Mouse (Mus musculus) stomach, embryonic 16.5 days (tissue): Measurements from ENCODE around the gene Akr7a5. TPM values are rescaled to one million over a fixed set of nuclear protein-coding genes. Genes with fewer than 3 reads are reported as not detected.

Experiments
- ATAC-seq: fragments of 200-750 bp; cut with Nextera tagmentation; 2 replicates; pipeline ENCODE4 v1.8.0; 2017; ENCODE audit warnings: moderate number of reproducible peaks, moderate TSS enrichment; ENCODE audit not compliant: insufficient read depth, low FRiP score
- H3K27ac ChIP-seq: fragments of 300-500 bp; sonication (generic); 2 replicates; pipeline ENCODE4 v1.5.1; 2014; ENCODE audit warnings: low read length
- H3K27me3 ChIP-seq: fragments of 300-500 bp; sonication (generic); 2 replicates; pipeline ENCODE4 v1.6.1; 2014; ENCODE audit warnings: low read length, control low read depth, mixed read lengths; ENCODE audit not compliant: control insufficient read depth, insufficient read depth
- H3K36me3 ChIP-seq: fragments of 300-500 bp; sonication (generic); 2 replicates; pipeline ENCODE4 v1.6.1; 2014; ENCODE audit warnings: low read length; ENCODE audit not compliant: control insufficient read depth, insufficient read depth
- H3K4me1 ChIP-seq: fragments of 300-500 bp; sonication (generic); 2 replicates; pipeline ENCODE4 v1.6.1; 2014; ENCODE audit warnings: low read length, control low read depth, mixed read lengths; ENCODE audit not compliant: control insufficient read depth, insufficient read depth
- H3K4me2 ChIP-seq: fragments of 300-500 bp; sonication (generic); 2 replicates; pipeline ENCODE4 v1.6.1; 2014; ENCODE audit warnings: low read depth, low read length, mixed read lengths
- H3K4me3 ChIP-seq: fragments of 300-500 bp; sonication (generic); replicated peaks from 2 replicates; pipeline ENCODE4 v1.5.1; 2014; ENCODE audit warnings: mild to moderate bottlenecking, low read length
- H3K9ac ChIP-seq: fragments of 300-500 bp; sonication (generic); 2 replicates; pipeline ENCODE4 v1.6.1; 2014; ENCODE audit warnings: low read length
- H3K9me3 ChIP-seq: fragments of 300-500 bp; sonication (generic); replicated peaks from 2 replicates; pipeline ENCODE4 v1.6.1; 2016; ENCODE audit warnings: low read length, control low read depth; ENCODE audit not compliant: control insufficient read depth
- WGBS: fragments of 180-500 bp; shearing (Covaris S2); extraction: QIAGEN DNeasy Blood & Tissue Kit; methylation state at CpG from one replicate; pipeline ENCODE4 v1.1.7; 2014; 5-methylcytosine and 5-hydroxymethylcytosine counted together
- polyA plus RNA-seq: library from polyadenylated mRNA; unstranded; fragments of >200 nt; fragmentation: Nextera tagmentation; extraction: Ambion mirVana; gene quantifications from 2 replicates; pipeline ENCODE4 v1.2.1, GENCODE M21; 2015

The Akr7a5 gene
- polyA plus RNA-seq: 105 TPM in 2 replicates

DNA sequence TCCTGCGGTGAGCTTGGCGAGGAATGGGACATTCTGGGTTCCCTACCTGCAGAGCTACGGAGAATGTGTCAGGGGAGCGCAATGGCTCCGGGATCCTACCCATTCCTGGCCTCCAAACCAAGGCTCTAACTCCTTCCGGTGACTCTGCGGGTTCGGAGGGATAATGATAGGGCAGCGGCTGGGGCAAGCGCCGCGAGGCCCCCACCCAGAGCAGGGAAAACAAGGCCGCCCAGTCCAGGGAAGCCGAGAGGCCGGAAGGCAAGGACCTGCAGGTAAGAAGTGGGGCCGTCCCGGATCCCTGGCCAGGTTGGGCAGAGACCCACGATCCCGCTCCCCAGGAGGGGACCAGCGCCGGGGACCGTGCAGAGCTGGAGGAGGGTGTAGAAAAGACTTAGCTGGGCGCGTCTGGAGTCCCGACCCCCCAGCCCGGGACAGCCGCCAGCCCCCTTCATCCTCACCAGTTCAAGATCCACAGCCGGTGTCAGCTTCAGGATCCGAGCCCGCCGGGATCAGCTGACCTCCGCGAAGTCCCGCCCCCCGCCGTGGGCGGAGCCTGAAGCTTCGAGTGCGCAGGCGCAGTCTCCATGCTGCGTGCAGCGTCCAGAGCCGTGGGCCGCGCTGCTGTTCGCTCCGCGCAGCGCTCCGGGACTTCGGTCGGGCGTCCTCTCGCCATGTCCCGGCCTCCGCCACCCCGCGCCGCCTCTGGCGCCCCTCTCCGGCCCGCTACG, at the start of gene Akr7a5, which contains the start of gene Pqlc2:
Gene Akr7a5 (plus strand): TSS at position 574 of the 728 bp plus-strand sequence.
Gene Pqlc2 (minus strand): TSS at position 538 of the 728 bp plus-strand sequence.
- Histone ChIP-seq H3K4me3 (peak within 1 kb of the TSS; percentile 95), H3K4me2 (peak within 1 kb of the TSS; percentile 92), H3K9ac (peak within 1 kb of the TSS; percentile 96), H3K27me3 (no peaks in the 10 kb centered on the region), H3K4me1 (peaks cover 17% of the 10 kb centered on the region), H3K27ac (peak within 1 kb of the TSS; percentile 83), H3K9me3 (no peaks in the 10 kb centered on the region), H3K36me3 (no peaks in the 10 kb centered on the region)
- peak; percentile 91 for ATAC-seq
- under 1% methylated on average over 63 of the region's 63 CpGs for WGBS

DNA sequence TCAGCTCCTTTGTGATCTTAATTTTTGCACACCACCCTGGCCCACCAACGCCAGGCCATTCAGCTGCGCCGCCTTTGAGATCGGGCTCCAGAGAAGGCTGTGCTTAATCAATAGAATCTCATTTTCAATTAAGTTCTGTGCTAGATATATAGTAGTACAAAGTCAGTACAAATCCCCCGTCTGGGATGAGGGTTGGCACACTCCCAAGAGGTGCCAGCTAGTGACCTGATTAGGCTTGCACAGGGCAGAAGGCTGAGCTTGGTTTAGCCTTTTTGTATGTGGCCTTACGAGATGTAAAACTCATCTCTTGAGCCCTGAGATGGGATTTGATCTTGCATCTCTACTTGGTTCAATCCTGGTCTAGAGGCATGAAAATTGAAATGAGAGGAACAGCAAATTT, 47.6 kb upstream of the Akr7a5 start:
- no peak overlapping the region for H3K27ac ChIP-seq
- WGBS: 92% methylated on average over 6 of the region's 6 CpGs
- no peak overlapping the region for H3K9ac ChIP-seq
- no peak for ATAC-seq
- no peaks in the 10 kb centered on the region for H3K9me3 ChIP-seq
- peaks cover 8% of the 10 kb centered on the region; the same call in 1 of the 2 replicates for H3K4me1 ChIP-seq
- H3K36me3 ChIP-seq: peaks cover 16% of the 10 kb centered on the region
- no peak overlapping the region for H3K4me2 ChIP-seq
- H3K4me3 ChIP-seq: no peak overlapping the region
- H3K27me3 ChIP-seq: no peaks in the 10 kb centered on the region

DNA sequence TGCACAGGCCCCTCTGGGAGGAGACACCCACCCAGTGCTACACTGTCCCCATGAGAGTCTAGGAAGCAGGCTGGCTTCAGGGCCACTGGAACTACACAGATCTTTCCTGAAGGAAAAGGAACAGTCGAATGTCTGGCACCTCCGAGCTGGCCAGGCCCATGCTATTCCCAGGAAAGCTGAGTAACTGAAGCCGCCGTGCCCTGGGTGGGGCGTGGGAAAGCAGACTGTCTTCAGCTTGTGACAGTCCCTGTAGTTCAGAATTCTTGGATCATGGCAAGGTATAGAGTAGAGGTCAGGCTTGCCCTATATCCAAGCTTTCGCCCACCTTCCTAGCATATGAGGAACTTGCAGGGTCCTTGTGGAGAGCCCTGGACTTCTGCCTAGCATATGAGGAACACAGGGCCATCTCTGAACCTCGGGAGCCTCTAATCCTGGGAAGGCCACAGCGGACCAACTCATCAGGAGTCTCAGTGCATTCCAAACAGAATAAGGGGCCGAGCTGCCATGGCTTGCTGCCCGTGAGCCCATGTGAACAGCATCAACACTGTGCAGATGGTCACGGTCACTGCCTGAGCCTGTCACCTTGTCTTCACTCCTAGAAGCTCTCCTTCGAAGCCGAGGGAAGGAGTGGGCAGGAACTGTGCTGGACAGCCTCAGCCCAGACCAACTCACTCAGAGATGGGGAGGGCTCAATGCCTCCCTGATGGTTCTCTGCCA, 44.6 kb upstream of the Akr7a5 start:
- peaks cover 16% of the 10 kb centered on the region for H3K36me3 ChIP-seq
- ATAC-seq: no peak

DNA sequence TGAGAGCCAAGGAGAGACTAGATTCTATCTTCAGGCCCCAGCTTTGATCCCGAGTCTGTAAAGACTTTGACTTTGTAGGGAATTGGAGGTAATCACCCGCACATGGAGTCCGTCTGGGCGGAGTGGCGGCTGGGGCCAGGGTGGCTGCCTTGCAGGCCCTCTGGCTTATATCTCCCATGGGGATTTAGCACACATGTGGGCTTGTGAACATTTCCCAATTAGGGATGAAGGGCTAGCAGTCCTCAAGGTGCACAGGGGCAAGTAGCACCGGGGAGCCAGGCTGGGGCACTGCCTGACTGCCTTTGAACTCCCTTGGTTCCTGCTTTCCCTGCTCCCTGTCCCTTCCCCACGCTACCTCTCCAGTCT, 44.1 kb upstream of the Akr7a5 start:
- no peaks in the 10 kb centered on the region for H3K27me3 ChIP-seq
- 82% methylated on average over 7 of the region's 7 CpGs for WGBS
- H3K4me2 ChIP-seq: no peak overlapping the region
- no peaks in the 10 kb centered on the region for H3K4me1 ChIP-seq
- H3K9ac ChIP-seq: no peak overlapping the region
- no peak overlapping the region for H3K4me3 ChIP-seq
- H3K9me3 ChIP-seq: no peaks in the 10 kb centered on the region
- no peak for ATAC-seq
- H3K36me3 ChIP-seq: peaks cover 16% of the 10 kb centered on the region
- no peak overlapping the region for H3K27ac ChIP-seq

More for the DNA sequence above, 44.6 kb upstream of the Akr7a5 start:
- no peak overlapping the region for H3K27ac ChIP-seq
- no peak overlapping the region for H3K4me2 ChIP-seq
- no peaks in the 10 kb centered on the region for H3K4me1 ChIP-seq
- no peaks in the 10 kb centered on the region for H3K27me3 ChIP-seq
- WGBS: 88% methylated on average over 13 of the region's 13 CpGs
- no peak overlapping the region for H3K4me3 ChIP-seq
- H3K9me3 ChIP-seq: no peaks in the 10 kb centered on the region
- H3K9ac ChIP-seq: no peak overlapping the region

DNA sequence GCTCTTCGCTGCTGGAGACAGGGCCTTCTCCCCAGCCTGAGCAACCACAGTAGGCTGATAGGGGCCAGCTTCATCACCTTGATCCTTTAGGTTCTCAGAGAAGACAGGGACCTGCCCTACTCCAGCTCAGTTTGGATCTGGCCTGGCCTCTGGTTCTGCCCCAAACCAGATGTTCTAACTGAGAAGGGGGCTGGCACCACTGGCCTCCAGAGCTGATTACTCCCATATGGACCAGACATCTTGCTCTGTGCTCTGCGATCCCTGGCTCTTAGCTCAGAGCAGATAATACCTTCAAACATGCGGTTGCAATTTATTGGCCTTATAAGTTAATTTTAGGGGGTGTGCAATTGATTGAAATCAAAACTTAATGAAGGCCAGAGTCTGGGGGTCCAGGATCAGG, 43.2 kb upstream of the Akr7a5 start:
- Histone ChIP-seq H3K9ac (no peak overlapping the region), H3K4me1 (no peaks in the 10 kb centered on the region), H3K4me2 (no peak overlapping the region), H3K36me3 (peaks cover 15% of the 10 kb centered on the region), H3K27me3 (no peaks in the 10 kb centered on the region), H3K4me3 (no peak overlapping the region), H3K9me3 (no peaks in the 10 kb centered on the region), H3K27ac (no peak overlapping the region)
- WGBS: 79% methylated on average over 3 of the region's 3 CpGs
- ATAC-seq: no peak

DNA sequence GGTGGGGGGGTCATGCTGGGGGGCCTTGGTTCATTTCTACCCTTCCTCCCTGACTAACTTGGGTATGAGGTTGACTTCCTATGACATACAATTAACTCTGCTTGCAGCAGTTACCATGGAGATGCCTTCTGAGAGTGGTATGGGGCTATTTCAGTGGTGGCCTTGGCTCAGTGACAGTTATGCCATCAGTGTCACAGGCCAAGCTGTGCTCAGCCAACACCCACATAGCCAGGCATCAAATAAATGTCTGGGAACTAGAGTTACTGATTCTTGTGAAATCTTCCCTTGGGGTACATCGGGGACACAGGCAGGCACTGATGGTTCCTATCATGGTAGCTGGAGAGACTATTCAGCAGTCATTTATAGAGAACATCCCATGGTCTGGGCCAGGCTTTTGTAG, 42.3 kb upstream of the Akr7a5 start:
- Histone ChIP-seq H3K9ac (no peak overlapping the region), H3K27ac (no peak overlapping the region), H3K27me3 (no peaks in the 10 kb centered on the region), H3K36me3 (peaks cover 11% of the 10 kb centered on the region; the same call in 1 of the 2 replicates), H3K4me1 (no peaks in the 10 kb centered on the region), H3K4me3 (no peak overlapping the region), H3K4me2 (no peak overlapping the region), H3K9me3 (no peaks in the 10 kb centered on the region)
- ATAC-seq: no peak
- 89% methylated on average over 1 of the region's 1 CpGs for WGBS

DNA sequence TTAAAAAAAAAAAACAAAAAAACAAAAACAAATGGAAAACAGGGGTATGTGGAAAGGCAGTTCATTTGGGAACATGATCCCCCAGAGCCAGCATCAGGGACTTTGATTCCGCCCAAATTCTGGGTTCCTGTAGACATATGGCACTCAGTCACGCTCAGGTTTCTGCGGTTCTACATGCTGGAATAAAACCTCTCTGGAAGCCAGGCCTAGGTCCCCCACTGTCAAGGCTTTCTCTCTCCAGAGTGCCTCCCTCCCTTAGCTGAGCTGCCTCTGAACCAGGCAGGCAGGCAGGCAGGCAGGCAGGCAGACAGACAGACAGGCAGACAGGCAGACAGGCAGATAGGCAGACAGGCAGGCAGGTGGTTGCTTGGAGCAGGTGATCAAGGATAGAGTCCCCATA, 40.4 kb upstream of the Akr7a5 start:
- 98% methylated on average over 3 of the region's 3 CpGs for WGBS
- no peaks in the 10 kb centered on the region for H3K27me3 ChIP-seq
- no peaks in the 10 kb centered on the region for H3K36me3 ChIP-seq
- no peak overlapping the region for H3K27ac ChIP-seq
- H3K9me3 ChIP-seq: no peaks in the 10 kb centered on the region
- H3K4me1 ChIP-seq: no peaks in the 10 kb centered on the region
- no peak overlapping the region for H3K9ac ChIP-seq
- ATAC-seq: no peak
- H3K4me2 ChIP-seq: no peak overlapping the region
- no peak overlapping the region for H3K4me3 ChIP-seq

DNA sequence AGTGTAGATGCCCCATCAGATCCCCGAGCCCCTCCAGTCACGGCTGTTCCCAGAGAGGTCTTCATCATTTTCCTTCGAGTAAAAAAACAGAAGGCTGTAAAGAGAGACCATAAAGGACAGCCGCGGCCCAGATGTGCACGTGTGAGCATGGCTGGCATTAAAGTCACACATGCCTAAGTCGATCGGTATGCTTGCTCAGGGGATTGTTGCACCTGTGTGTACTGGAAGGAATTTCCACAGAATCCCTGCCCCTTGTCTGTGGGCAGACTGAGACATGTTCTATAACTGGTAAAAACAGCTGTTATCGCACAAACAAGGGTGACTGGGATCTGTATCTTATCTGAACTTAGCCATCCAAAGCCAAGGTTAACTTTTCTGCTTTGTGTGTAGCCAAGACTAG, 39.0 kb upstream of the Akr7a5 start:
- H3K9me3 ChIP-seq: no peaks in the 10 kb centered on the region
- H3K4me1 ChIP-seq: no peaks in the 10 kb centered on the region
- H3K4me3 ChIP-seq: no peak overlapping the region
- H3K27ac ChIP-seq: no peak overlapping the region
- 75% methylated on average over 9 of the region's 9 CpGs for WGBS
- H3K27me3 ChIP-seq: no peaks in the 10 kb centered on the region
- H3K9ac ChIP-seq: no peak overlapping the region
- ATAC-seq: no peak
- no peaks in the 10 kb centered on the region for H3K36me3 ChIP-seq
- no peak overlapping the region for H3K4me2 ChIP-seq

DNA sequence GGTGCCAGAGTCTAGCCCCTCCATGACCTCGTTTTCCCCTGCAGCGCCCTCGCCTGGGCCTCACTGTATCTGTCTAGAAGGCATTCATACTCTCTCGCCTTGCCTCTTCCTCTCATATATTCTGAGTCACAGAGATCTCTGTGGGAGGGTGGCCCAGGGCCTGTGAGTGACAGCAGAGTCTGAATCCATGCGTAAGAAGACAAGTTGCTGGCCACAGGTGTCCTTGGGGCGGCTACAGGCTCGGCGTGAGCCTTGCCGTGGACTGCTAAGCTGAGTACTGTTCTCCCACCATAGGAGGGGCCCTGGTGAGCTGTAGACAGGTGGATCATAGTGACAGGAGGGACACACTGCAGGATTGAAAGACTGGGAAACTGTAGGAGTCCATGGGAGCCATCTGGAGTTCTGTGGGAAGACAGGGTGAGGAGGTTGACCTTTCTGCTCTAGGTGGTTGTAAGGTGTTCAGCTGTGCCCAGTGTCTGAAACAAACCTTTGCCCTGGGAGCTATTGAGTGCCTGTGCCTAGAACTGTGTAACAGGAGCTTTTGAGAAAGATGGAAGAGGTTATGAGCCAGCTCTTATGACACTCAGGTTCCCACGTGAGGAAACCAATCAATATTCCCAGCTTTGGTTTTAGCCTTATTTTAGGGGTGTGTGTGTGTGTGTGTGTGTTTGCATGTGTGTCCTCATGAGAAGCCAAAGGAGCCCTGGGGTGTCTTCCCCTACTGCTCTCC, 37.4 kb upstream of the Akr7a5 start:
- H3K27me3 ChIP-seq: no peaks in the 10 kb centered on the region
- no peaks in the 10 kb centered on the region for H3K9me3 ChIP-seq
- H3K9ac ChIP-seq: no peak overlapping the region
- H3K27ac ChIP-seq: no peak overlapping the region
- no peaks in the 10 kb centered on the region for H3K4me1 ChIP-seq
- no peak overlapping the region for H3K4me3 ChIP-seq
- no peak for ATAC-seq
- 88% methylated on average over 10 of the region's 10 CpGs for WGBS
- no peaks in the 10 kb centered on the region for H3K36me3 ChIP-seq
- no peak overlapping the region for H3K4me2 ChIP-seq
